Mouse (Mus musculus): ENCODE results near the gene Ndufb8. TPM values are rescaled to one million over a fixed set of nuclear protein-coding genes. Genes with fewer than 3 reads are reported as not detected.
A peak's percentile ranks its signal among the peaks of the same experiment; 100 is the strongest.

Gene Ndufb8
- total RNA-seq, 2 experiments from 2014 or later: 1,711 to 1,762 TPM

DNA sequence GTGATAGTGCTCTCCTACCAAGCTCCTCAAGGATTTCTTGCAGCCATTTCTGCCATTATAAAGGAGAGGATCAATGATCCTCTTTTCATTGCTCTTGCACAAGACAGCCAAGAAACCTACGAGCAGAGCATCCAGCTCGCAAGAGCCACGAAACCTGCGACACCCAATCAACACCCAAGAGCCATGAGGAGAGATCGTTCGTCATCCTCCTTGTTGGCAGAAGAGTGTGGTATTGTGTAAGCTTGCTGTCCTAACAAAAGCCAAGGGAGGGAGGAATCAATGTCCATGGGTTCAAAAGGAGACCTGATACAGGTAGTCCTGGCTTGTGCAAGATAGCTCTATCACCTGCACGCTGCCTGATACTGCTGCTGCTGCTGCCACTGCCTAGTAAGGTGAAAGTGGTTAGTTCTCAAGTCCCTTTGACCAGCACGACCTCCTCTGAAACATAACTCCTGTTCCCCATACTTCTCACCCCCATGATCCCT is 12.5 kb downstream of the Ndufb8 start:
- intact Hi-C loops (cut with DNase I): loop anchor here (5.0 kb wide), 2 partner anchors 120 to 170 kb away; no protein-coding TSS in a partner anchor
- DNase-seq: no peak

DNA sequence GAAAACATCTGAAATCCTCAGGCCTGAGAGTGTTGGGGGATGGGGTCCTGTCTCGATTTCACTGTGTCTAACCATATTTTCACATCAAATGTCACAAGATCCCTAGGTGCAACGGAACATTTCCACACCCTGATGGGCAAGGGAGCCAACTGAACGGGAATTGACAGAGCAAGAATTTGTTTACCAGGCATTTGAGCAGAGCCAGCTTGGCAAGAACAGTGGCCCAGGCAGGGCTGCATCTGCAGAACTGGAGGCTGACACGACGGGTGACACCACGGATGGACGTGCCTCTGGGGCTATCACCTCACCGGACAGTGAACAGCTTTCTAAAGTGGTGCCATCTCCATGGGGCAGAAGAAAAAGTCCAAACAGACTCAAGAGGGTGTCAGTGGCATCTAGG is 17.8 kb downstream of the Ndufb8 start:
- no peak for DNase-seq
- intact Hi-C loops (cut with DNase I): loop anchor here (5.0 to 10.0 kb wide), 2 partner anchors 55 to 343 kb away; partner anchors contain the start of gene Pkd2l1

DNA sequence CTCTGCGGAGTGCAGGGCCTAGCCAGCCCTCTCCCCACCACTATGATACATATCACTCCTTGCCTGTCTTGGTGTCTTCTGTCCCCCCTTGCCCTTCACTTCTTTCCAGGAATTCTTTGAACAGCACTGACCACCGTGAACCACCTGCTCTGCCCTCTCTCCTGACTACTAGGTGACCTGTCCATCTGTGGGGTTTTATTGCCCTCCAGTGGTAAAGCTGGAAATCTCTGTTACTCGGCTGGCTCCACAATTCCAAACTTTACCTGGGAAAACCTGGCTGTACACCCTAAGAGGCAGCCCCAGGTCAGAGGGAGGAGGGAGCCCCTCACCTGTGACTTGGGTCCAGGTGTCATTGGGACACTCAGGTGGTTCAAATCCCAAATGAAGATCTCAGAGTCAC is 19.9 kb downstream of the Ndufb8 start:
- intact Hi-C loops (cut with DNase I): loop anchor here (5.0 to 10.0 kb wide), 2 partner anchors 53 to 341 kb away; partner anchors contain the start of gene Pkd2l1
- DNase-seq: peak in 1 of 2 experiments; percentile 30

DNA sequence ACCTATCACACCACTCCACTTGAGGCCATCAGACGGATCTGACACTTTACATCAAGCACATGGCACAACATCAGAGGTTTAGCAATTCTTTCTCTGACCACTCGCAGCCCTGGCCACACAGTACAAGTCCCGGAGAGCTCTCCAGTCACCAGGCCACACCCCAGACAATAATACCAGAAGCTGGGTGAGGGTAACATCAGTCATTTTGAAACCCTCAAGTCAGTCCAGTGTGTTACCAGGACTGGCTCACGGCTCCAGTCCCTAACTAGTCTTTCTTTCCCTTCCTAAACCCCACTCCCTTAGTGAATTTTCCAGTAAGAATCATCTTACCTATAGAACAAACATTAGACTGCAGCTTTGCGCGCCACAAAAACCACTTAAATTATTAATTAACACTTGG is 25.2 kb downstream of the Ndufb8 start:
- DNase-seq: no peak
- intact Hi-C loops (cut with DNase I): loop anchor here (10.0 kb wide), 1 partner anchor 335 kb away; the partner anchor contains the start of gene Pkd2l1

DNA sequence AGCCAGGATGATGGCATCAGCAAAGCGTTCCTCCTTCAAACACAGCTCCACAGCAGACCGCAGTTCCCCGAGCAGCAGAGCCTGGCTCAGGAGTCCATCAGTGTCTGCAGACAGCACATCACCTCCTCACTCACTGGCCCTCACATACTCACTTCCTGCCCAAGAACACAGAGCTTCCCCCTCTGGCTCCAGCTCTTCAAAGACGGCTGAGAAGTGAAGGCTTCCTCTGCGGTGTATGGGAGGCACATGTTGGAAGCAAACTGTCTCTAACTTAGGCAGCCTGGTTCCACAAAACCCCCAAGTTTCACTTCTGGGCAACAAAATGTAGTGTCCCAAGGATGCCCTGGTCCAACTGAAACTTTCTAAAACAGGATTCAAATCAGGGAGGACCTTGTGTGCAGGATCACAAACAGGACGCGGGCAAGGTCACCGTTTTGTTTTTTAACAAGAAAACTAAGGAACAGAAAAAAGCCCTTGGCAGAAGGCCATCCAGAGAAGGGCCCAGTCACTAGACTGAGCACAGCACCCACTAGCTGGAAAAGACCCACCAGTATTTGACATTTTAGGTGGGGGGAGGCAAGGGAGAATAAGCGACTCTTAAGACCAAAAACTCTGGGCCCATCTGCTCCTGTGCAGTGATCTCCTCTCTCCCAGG is 29.6 kb downstream of the Ndufb8 start:
- intact Hi-C loops (cut with DNase I): no loop called here
- DNase-seq: no peak

DNA sequence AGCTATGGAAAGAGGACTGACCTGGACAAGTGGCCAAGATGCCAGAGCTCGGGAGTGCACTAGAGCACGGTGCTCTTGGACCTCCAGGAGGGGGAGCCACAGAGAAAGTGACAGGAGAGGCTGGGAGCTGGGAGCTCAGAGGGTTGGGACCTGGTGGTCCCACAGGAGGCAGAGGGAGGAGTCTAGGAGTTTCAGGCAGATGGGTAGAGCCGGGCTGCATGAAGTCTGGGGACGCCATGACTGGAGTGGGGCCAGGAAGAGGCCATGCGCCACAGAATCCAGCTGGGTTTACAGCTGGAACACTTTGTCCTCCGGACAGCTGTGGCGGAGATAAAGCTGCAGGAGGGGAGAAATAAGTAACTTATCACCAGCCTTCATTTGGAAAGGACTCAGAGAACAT is 36.1 kb downstream of the Ndufb8 start:
- peak; percentile 79 for DNase-seq
- intact Hi-C loops (cut with DNase I): no loop called here

DNA sequence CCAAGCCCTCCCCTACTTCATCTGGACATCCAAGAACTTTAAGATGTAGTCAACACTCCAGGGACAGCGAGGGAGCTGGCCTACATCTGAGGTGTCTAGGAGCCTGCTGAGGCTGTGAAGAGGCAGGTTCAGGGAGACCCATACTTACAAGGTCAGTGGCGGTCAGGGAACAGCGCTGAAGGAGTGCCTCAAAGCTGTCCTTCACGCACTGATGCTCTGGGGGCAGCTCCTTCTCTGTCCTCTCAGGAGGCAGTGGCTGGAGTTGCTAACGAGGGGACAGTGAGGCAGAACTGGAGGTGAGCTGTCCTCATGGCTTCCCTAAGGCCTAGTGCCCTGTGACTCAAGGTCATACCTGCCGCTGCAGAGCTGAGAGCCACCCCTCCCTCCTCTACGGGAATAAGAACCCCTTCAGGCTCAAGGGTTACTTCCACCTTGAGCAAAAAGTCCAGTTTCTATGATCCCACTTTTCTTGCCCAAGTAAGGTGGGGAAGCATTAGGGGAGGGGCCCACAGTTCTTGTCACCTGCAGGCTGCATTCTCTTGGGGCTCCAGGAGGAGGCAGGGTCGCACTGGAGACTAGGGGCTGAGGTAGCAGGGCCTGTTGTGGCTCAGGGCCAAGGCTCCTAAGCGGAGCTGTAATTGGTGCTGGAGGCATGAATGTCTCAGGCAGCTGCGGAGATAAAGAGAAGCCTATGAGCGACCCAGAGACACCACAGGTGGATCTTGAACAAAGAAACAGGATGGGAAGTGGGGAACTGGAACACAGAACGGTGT is 37.1 kb downstream of the Ndufb8 start:
- intact Hi-C loops (cut with DNase I): no loop called here
- peak in 1 of 2 experiments; percentile 21 for DNase-seq

DNA sequence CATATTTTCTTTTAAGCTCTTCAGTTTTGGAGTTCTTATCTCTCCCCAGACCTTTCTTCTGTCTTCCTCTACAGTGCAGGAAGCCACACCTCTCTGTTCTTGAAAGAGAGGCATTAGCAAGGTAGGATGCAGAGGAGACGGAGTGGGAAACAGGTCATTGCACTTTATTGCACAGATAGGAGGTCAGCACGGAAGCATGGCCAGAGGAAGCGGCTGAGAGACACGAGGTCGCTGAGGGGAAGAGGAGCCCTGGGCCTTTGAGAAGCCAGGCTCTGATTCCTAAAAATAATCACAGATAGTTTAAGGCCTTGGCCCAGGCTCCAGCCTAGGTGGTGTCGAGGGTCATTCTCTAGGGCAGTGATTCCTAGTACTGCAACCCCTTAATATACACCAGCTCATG is 39.5 kb downstream of the Ndufb8 start:
- DNase-seq: no peak
- intact Hi-C loops (cut with DNase I): no loop called here

DNA sequence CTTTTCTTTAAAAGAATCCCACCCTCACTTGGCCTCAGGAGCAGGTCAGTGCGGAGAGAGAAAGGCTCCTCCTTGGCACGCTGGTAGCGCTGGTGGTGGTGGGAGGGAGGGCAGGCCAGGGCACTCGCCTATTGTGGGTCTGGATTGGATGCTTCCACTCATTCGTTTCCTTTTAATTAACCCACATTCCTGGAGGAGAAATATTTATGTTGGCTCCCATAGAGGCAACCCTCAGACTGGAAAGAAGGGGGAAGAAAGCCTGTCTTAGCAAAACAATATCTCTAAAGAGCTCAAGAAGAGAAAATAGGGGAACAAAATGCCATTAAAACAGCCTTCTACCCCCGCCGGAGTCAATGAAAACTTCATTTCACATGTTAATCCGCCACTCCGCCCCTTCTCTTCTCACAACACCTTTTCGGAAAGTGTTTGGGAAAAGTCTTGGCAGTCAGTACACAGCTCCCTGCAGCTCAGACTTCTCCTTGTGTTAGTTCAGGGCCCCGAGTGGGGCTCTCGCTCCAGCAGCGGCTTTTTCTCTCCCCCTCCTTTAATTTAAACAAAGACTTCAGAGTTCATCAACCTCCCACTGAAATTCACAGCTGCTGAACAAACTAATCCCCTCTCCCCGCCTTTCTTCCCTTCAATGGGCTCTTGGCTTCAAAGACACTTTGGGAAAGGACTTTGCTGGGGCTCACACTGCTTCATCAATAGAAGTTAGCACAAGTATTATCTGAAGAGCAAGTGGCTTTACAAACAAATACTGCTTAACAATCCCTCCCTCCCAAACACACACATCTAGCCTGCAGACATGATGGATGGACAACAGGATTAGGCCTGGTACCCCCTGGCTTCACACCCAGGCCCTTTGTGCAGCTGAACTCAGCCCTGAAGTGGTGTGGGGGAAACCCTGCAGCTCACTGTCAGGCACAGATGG is 40.5 kb downstream of the Ndufb8 start:
- intact Hi-C loops (cut with DNase I): no loop called here
- DNase-seq: no peak

DNA sequence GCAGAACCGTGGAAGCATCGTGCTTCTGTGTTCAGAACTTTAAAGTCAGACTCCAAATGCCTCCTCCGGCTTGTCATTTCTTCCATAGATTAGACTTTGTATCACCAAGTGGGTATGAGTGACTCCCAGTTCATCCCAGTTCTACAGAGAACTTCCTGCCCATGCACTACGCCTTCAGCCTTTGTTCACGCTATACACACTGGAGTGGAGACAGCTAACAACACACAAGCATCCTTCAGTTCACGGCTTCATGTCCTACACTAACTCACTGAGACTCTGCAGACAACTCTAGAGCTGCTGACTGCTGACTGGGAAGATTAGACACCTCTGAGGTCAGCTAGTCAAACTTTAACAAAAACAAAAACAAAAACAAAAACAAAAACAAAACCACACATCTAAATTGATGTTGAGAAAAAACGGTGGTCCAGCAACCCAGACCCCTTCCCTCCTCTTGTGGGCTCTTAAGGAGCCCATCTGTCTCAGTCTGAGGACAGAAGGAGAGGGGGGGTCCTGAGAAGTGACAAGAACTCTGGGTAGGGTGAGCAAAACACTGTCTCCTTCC is 41.2 kb downstream of the Ndufb8 start:
- no peak for DNase-seq
- intact Hi-C loops (cut with DNase I): no loop called here

DNA sequence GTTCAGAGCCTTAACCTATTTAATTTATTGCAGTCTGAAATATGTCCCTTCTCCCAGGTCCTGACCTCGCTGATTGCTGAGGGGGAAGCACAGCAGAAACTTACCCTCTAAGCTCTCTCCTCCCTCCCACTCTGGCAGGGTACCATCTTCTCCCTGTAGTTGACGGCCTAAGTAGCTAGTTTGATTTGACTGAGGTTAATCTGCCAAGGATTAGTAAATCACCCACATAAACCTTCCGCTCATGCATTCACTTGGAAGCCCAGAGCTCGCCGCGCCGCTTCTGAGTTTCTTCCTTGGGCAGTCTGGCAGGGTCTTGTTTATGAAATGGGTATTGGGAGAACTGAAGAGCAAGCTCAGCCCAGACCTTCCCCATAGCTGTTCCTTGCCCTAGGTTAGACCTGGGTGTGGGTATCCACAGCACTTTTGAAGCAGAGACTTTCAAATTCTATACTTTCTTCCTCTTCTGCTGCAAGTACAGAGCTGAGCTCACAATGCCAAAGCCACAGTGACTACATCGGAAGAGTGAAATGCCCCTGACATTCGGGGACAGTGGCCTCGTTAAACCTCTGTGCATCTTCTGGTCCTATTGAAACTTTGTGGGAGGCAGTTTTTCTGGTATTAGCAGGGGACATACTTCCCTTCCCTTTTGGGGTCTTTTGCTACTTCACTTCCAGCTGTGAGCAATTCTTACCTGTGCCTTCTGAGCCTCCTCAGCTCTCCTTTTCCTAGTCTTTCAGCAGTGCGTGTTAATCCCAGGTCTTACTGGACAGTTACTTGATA is 42.0 kb downstream of the Ndufb8 start:
- no peak for DNase-seq
- intact Hi-C loops (cut with DNase I): no loop called here

DNA sequence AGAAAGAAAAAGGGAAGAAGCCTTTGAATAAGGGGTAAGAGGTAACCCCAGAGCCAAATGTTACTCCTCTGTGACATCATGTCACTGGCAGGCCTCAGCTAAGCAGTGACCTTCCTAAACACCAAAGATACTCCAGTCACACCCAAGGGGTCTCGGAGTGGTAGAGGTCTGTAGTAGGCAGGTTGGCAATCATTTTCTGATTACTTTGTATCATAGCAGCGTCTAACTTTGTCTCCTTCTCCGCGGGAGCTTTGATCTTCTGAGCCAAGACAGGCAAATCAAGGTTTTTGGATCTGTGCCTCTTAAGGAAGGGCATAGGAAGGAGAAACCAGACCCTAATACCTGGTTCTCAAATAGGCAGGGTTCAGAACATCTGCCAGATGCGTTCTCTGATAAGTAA is 42.6 kb downstream of the Ndufb8 start:
- intact Hi-C loops (cut with DNase I): no loop called here

DNA sequence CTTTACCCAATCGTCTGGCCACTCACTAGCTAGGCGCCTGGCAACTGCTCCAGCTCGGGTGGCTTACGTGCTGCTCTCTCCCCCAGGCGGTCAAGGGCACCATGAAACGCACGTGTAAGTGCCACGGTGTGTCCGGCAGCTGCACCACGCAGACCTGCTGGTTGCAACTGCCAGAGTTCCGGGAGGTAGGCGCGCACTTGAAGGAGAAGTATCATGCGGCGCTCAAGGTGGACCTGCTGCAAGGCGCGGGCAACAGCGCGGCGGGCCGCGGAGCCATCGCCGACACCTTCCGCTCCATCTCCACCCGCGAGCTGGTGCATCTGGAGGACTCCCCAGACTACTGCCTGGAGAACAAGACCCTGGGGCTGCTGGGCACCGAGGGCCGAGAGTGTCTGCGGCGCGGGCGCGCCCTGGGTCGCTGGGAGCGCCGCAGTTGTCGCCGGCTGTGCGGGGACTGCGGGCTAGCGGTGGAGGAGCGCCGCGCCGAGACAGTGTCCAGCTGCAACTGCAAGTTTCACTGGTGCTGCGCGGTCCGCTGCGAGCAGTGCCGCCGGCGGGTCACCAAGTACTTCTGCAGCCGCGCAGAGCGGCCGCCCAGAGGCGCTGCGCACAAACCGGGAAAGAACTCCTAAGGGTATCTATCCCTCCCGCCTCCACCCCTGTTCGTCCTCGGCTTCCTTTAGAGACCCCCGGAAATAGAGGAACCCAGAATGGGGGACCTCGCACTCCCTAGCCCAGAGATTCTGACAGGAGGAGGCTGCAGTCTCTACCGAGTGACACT is 43.6 kb downstream of the Ndufb8 start:
- intact Hi-C loops (cut with DNase I): no loop called here
- peak; percentile 34 to 50 for DNase-seq

More for the DNA sequence above, 42.6 kb downstream of the Ndufb8 start:
- no peak for DNase-seq

DNA sequence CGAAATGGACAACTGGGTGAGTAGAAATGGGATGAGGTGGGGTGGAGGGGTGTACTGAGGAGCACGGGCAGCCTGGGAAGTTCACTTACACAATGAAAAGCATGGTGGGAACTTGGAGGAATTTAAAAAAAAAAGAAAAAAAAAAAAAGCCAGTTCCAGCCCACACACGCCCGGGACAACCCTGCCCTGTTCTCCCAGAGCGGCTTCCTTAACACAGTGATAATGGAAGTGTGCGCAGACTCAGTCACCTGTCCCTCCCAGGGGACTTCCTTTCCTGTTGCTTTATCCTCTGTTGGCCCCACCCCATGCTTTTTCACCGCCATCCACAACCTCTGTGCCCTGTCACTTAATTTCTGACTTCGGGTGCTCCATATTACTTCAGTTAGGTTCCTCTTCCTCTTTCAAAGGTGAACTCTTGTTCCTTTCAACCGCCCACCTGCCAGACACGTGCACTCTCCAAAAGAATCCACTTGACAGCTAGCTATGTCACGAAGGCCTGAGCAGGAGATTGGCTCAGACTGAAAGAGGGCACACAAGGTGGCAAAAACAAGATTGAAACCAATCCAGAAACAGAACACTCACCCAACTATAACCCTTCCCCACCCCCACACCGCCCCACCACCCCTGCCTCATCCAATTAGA is 44.6 kb downstream of the Ndufb8 start:
- intact Hi-C loops (cut with DNase I): no loop called here
- DNase-seq: no peak

DNA sequence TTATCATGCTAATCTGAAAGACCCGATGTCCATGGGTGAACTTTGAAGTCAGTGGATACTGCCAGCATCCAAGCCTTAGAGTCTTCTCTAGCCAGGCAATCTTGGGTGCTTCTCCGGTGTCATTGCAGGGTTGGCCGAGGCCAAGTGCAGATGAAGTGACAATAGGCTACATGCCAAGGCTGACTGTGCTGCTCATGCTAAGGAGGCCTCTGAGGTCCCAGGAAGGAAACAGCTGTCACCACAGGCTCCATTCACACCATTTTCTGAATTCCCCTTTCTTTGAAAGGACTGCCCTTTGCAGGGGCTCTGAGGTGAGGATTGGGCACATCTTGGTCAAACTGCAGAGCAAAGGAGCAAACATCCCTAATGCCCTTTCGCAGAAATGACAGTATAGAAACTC is 52.5 kb downstream of the Ndufb8 start:
- intact Hi-C loops (cut with DNase I): no loop called here
- DNase-seq: no peak

DNA sequence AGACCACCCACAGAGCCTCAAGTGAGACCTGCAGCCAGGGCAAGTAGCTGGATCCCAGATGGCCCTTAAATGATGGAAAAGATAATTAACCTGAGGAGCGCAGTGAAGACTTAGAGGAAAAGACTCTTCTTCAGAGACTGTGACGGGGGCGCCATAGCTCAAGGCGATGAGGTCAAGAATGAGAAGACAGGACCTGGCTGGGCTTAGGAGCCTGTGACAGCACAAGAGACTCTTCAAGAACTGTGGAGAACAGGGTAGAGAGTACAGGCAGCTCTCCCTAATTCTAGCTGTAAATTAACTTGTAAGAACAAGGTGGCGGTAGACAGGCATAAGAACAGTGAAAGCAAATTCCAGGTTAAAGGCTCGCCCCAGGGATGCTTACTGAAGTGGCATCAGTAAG is 53.3 kb downstream of the Ndufb8 start:
- intact Hi-C loops (cut with DNase I): no loop called here
- no peak for DNase-seq

DNA sequence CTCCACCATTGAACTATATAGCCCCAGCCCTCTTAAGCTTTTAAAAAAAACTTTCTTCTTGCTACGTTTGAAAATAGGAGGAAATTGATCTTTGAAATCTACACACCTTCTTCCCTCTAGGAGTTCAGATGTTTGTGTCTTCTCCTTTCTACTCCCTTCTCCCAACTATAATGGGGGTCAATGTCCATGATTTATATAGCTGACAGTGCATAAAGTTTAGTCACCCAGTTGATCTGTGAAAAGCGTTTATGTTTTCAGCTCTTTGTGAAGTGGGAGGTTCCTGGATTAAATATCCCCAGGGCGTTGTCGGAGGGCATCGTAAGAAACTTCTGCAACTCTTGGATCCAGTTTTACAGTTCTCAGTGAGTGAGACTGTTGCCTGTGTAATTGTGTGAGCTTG is 55.0 kb downstream of the Ndufb8 start:
- no peak for DNase-seq
- intact Hi-C loops (cut with DNase I): no loop called here

DNA sequence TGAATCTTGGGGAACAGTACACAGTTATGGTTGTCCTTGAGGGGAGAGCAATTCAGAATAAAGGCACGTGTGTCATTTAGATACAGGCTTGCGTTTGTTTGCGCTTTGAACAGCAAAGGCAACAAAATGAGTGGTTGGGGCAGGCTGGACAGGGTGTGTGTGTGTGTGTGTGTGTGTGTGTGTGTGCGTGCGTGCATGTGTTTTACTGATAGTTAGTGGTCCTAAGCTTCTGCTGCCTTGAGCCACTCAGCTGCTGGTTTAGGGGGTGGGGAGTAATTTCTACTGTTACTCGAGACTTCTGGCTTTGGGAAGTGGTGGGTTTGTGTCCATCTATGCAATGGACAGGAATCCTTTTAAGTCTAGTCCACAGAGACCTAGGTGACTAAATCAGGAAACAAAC is 56.3 kb downstream of the Ndufb8 start:
- DNase-seq: no peak
- intact Hi-C loops (cut with DNase I): no loop called here
